In genomic region chr9:6344924-6345323, GRCm38 (mm10) we compare ENCODE assay signal across 9 mouse cellular contexts.
DNase-seq lines count a peak whose midpoint lies in the region; ATAC-seq lines count a peak whose summit lies in the region.
"Had no signal": no experiment of that assay in that cellular context is flagged by ENCODE, and none has a peak within 500 bp of the region (broad histone marks: within the 10 kb centered on the region; RNA-seq: fewer than 3 reads in every experiment).

No protein-coding gene starts in this region.

- no peaks in the 10 kb centered on the region for H3K27me3 ChIP-seq in heart, embryonic 11.5 days (ENCODE audit: control insufficient read depth, insufficient read depth, low read length)
- H3K27me3 ChIP-seq in neural tube, embryonic 14.5 days (ENCODE audit: control insufficient read depth, insufficient read depth, low read length), result no peaks in the 10 kb centered on the region
- H3K27me3 ChIP-seq: lung, embryonic 15.5 days had no signal

- H3K9me3 ChIP-seq in heart, embryonic 11.5 days (replicated peaks; ENCODE audit: control insufficient read depth, low read length), result no peaks in the 10 kb centered on the region
- no peaks in the 10 kb centered on the region for H3K9me3 ChIP-seq in neural tube, embryonic 14.5 days (ENCODE audit: control insufficient read depth, low read length)
- H3K9me3 ChIP-seq: lung, embryonic 15.5 days had no signal

- no peak overlapping the region for H3K9ac ChIP-seq in heart, embryonic 11.5 days (ENCODE audit: low read depth, low read length)
- no peak overlapping the region for H3K9ac ChIP-seq in neural tube, embryonic 14.5 days (replicated peaks; ENCODE audit: low read depth, low read length)
- H3K9ac ChIP-seq: lung, embryonic 15.5 days had no signal

- H3K27ac ChIP-seq in heart, embryonic 11.5 days (ENCODE audit: low read depth, low read length), result no peak overlapping the region
- no peak overlapping the region for H3K27ac ChIP-seq in neural tube, embryonic 14.5 days (ENCODE audit: low read depth, low read length)
- H3K27ac ChIP-seq: lung, embryonic 15.5 days had no signal

- DNase-seq in heart, adult 18-20 months, result peak; percentile 25
- DNase-seq in neural tube, embryonic 10.5 days (ENCODE audit: extremely low spot score, low spot score), result no peak
- DNase-seq in kidney, postnatal 10 days, result peak; percentile 13
- no peak for DNase-seq in adrenal gland, adult (ENCODE audit: inconsistent age in 2 of 2, low spot score in 1 of 2)
- no peak for DNase-seq in thymus, postnatal 10 days (ENCODE audit: low spot score in 2 of 2)

- WGBS in heart, embryonic 11.5 days (ENCODE audit: insufficient replicate concordance), result 59% methylated on average over 4 of the region's 4 CpGs
- 68% methylated on average over 4 of the region's 4 CpGs for WGBS in neural tube, embryonic 14.5 days

- no peaks in the 10 kb centered on the region for H3K36me3 ChIP-seq in heart, embryonic 11.5 days (ENCODE audit: control insufficient read depth, insufficient read depth, low read length)
- no peaks in the 10 kb centered on the region for H3K36me3 ChIP-seq in neural tube, embryonic 14.5 days (ENCODE audit: control insufficient read depth, insufficient read depth, low read length)
- H3K36me3 ChIP-seq: lung, embryonic 15.5 days had no signal

- no peak; the same call in 1 of the 2 replicates for ATAC-seq in heart, embryonic 11.5 days (replicated peaks; ENCODE audit: insufficient number of reproducible peaks, low FRiP score, low TSS enrichment)
- peak; percentile 74 for ATAC-seq in neural tube, embryonic 14.5 days (ENCODE audit: low read depth)
- no peak for ATAC-seq in erythroid progenitor cell, adult 5-6 weeks (replicated peaks; ENCODE audit: low FRiP score, poor library complexity, severe bottlenecking)

- H3K4me2 ChIP-seq in heart, embryonic 11.5 days, result no peak overlapping the region
- no peak overlapping the region for H3K4me2 ChIP-seq in neural tube, embryonic 14.5 days (ENCODE audit: low read depth, low read length)
- H3K4me2 ChIP-seq: lung, embryonic 15.5 days had no signal

- no peaks in the 10 kb centered on the region; the same call in 1 of the 2 replicates for H3K4me1 ChIP-seq in heart, embryonic 11.5 days (ENCODE audit: control insufficient read depth, insufficient read depth, low read length)
- no peaks in the 10 kb centered on the region for H3K4me1 ChIP-seq in neural tube, embryonic 14.5 days (ENCODE audit: control insufficient read depth, insufficient read depth, low read length)
- H3K4me1 ChIP-seq: lung, embryonic 15.5 days had no signal

- no peak overlapping the region for H3K4me3 ChIP-seq in heart, embryonic 11.5 days (ENCODE audit: low read depth, low read length)
- H3K4me3 ChIP-seq in neural tube, embryonic 14.5 days (ENCODE audit: low read depth, low read length), result no peak overlapping the region
- H3K4me3 ChIP-seq: lung, embryonic 15.5 days had no signal

Comparison
In these comparisons a context has a peak if more than half of its experiments do, and no peak if none do; other contexts are left out.
1. DNase-seq: peak in heart, adult 18-20 months (2 of 2) and kidney, postnatal 10 days (single experiment); none in neural tube, embryonic 10.5 days (single experiment), adrenal gland, adult (0 of 2) and thymus, postnatal 10 days (0 of 2).